Mouse (Mus musculus): ENCODE measurements around the gene Efhd1. TPM values are rescaled to one million over a fixed set of nuclear protein-coding genes. Genes with fewer than 3 reads are reported as not detected.

Gene Efhd1
- polyA plus RNA-seq, 1 experiment, result 161 TPM

DNA sequence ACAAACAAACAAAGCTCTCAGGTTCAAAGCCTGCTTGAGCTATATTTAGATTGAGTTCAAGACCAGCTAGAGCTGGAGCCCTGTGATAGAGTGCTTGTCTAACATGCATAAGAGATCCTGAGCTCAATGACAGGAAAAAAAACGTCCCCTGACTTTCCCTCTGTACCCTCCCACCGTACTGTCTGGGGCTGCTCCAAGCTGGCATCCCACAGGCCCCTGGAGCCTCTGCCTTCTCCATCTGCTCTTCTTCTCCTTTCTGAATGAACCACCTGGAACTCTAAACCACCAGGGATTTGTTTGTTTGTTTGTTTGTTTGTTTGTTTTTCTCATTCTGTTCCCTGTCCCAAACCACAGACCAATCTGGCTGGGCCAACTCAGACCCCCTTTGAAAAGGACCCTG, 11.9 kb downstream of the Efhd1 start:
- H3K4me3 ChIP-seq (ENCODE audit: insufficient read depth, low read depth, low read length), result no peak overlapping the region
- no peaks in the 10 kb centered on the region for H3K36me3 ChIP-seq (ENCODE audit: control insufficient read depth, insufficient read depth, low read length)
- H3K27me3 ChIP-seq (replicated peaks; ENCODE audit: control insufficient read depth, insufficient read depth, low read length), result no peaks in the 10 kb centered on the region
- TF ChIP-seq CTCF (conservative IDR thresholded peaks at IDR 0.05; ENCODE audit: insufficient read depth, insufficient read length, low read depth, low read length) (no peak), POLR2A (IDR thresholded peaks at IDR 0.05; ENCODE audit: low read depth, low read length) (no peak)
- no peak for DNase-seq
- 58% methylated on average over 2 of the region's 2 CpGs for WGBS
- peaks cover 8% of the 10 kb centered on the region; the same call in 1 of the 2 replicates for H3K4me1 ChIP-seq (ENCODE audit: control insufficient read depth, insufficient read depth, low read length)
- peak overlapping the region; percentile 30; the same call in 1 of the 2 replicates for H3K27ac ChIP-seq (ENCODE audit: insufficient read depth, low read depth, low read length)

DNA sequence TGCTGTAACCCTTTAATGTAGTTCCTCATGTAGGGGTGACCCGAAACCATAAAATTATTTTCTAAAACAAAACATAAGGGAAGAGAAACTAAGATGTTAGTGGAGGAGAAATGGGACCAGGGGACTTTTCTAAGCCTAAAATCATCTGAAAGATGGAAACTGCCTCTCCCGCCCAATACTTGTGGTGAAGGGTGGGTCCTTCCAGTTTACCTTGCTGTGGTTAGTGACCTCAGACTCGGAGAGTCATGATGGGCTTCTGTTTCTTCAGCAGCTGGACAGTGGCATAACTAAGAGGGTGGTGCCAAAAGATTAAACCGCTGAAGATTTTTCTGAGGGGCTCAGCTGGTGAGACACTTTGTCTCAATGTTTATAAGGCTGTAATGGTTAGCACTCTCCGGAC, 16.1 kb downstream of the Efhd1 start:
- no peaks in the 10 kb centered on the region for H3K27me3 ChIP-seq (replicated peaks; ENCODE audit: control insufficient read depth, insufficient read depth, low read length)
- no peak overlapping the region for H3K27ac ChIP-seq (ENCODE audit: insufficient read depth, low read depth, low read length)
- DNase-seq, result no peak
- H3K36me3 ChIP-seq (ENCODE audit: control insufficient read depth, insufficient read depth, low read length), result no peaks in the 10 kb centered on the region
- WGBS, result 75% methylated on average over 5 of the region's 5 CpGs
- TF ChIP-seq CTCF (conservative IDR thresholded peaks at IDR 0.05; ENCODE audit: insufficient read depth, insufficient read length, low read depth, low read length), result no peak
- H3K4me1 ChIP-seq (ENCODE audit: control insufficient read depth, insufficient read depth, low read length), result no peaks in the 10 kb centered on the region
- no peak overlapping the region for H3K4me3 ChIP-seq (ENCODE audit: insufficient read depth, low read depth, low read length)

- Histone ChIP-seq H3K27ac (ENCODE audit: insufficient read depth, low read depth, low read length) (no peak overlapping the region), H3K27me3 (replicated peaks; ENCODE audit: control insufficient read depth, insufficient read depth, low read length) (no peaks in the 10 kb centered on the region), H3K4me1 (ENCODE audit: control insufficient read depth, insufficient read depth, low read length) (no peaks in the 10 kb centered on the region), H3K4me3 (ENCODE audit: insufficient read depth, low read depth, low read length) (no peak overlapping the region), H3K36me3 (ENCODE audit: control insufficient read depth, insufficient read depth, low read length) (no peaks in the 10 kb centered on the region)
- no peak for DNase-seq
- TF ChIP-seq CTCF (conservative IDR thresholded peaks at IDR 0.05; ENCODE audit: insufficient read depth, insufficient read length, low read depth, low read length), result no peak
- TF ChIP-seq POLR2A (IDR thresholded peaks at IDR 0.05; ENCODE audit: low read depth, low read length), result no peak
- WGBS, result 51% methylated on average over 20 of the region's 20 CpGs
Measured at GRCm38 (mm10) chr1:87281599-87282412, 17.6 kb downstream of the Efhd1 start.

DNA sequence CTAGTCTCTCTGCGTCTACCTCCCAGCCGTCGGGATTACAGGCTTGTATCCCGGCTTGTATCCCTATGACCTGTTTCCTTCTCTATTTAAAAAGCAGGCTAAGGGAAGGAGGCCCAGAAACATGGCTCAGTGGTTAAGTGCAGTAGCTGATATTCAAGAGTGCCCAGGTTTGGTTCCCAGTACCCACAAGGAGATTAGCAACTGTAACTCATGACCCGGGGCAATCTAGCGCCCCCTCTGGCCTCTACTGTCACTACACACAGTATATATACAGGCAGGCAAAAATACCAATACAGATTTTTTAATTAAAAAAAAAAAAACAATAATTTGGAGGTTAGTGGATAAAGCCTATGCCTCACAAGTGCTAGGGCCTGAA, 18.2 kb downstream of the Efhd1 start:
- no peak for DNase-seq
- H3K4me1 ChIP-seq (ENCODE audit: control insufficient read depth, insufficient read depth, low read length), result no peaks in the 10 kb centered on the region
- H3K27me3 ChIP-seq (replicated peaks; ENCODE audit: control insufficient read depth, insufficient read depth, low read length), result no peaks in the 10 kb centered on the region
- no peak overlapping the region for H3K4me3 ChIP-seq (ENCODE audit: insufficient read depth, low read depth, low read length)
- H3K36me3 ChIP-seq (ENCODE audit: control insufficient read depth, insufficient read depth, low read length), result no peaks in the 10 kb centered on the region
- 82% methylated on average over 6 of the region's 6 CpGs for WGBS
- TF ChIP-seq CTCF (conservative IDR thresholded peaks at IDR 0.05; ENCODE audit: insufficient read depth, insufficient read length, low read depth, low read length), result no peak
- TF ChIP-seq POLR2A (IDR thresholded peaks at IDR 0.05; ENCODE audit: low read depth, low read length), result no peak
- H3K27ac ChIP-seq (ENCODE audit: insufficient read depth, low read depth, low read length), result no peak overlapping the region; the same call in 1 of the 2 replicates

GRCm38 (mm10) chr1:87283410-87283960, 19.3 kb downstream of the Efhd1 start:
- TF ChIP-seq POLR2A (IDR thresholded peaks at IDR 0.05; ENCODE audit: low read depth, low read length) (no peak), CTCF (conservative IDR thresholded peaks at IDR 0.05; ENCODE audit: insufficient read depth, insufficient read length, low read depth, low read length) (no peak)
- no peaks in the 10 kb centered on the region for H3K4me1 ChIP-seq (ENCODE audit: control insufficient read depth, insufficient read depth, low read length)
- WGBS, result 70% methylated on average over 10 of the region's 10 CpGs
- H3K36me3 ChIP-seq (ENCODE audit: control insufficient read depth, insufficient read depth, low read length), result no peaks in the 10 kb centered on the region
- H3K27ac ChIP-seq (ENCODE audit: insufficient read depth, low read depth, low read length), result peak overlapping the region; percentile 73
- H3K4me3 ChIP-seq (ENCODE audit: insufficient read depth, low read depth, low read length), result no peak overlapping the region
- DNase-seq, result peak; percentile 72
- H3K27me3 ChIP-seq (replicated peaks; ENCODE audit: control insufficient read depth, insufficient read depth, low read length), result no peaks in the 10 kb centered on the region

- no peaks in the 10 kb centered on the region for H3K27me3 ChIP-seq (replicated peaks; ENCODE audit: control insufficient read depth, insufficient read depth, low read length)
- DNase-seq, result no peak
- no peak overlapping the region for H3K4me3 ChIP-seq (ENCODE audit: insufficient read depth, low read depth, low read length)
- no peaks in the 10 kb centered on the region for H3K36me3 ChIP-seq (ENCODE audit: control insufficient read depth, insufficient read depth, low read length)
- TF ChIP-seq CTCF (conservative IDR thresholded peaks at IDR 0.05; ENCODE audit: insufficient read depth, insufficient read length, low read depth, low read length) (no peak), POLR2A (IDR thresholded peaks at IDR 0.05; ENCODE audit: low read depth, low read length) (no peak)
- H3K4me1 ChIP-seq (ENCODE audit: control insufficient read depth, insufficient read depth, low read length), result no peaks in the 10 kb centered on the region
- 83% methylated on average over 2 of the region's 2 CpGs for WGBS
- H3K27ac ChIP-seq (ENCODE audit: insufficient read depth, low read depth, low read length), result no peak overlapping the region
Measured at GRCm38 (mm10) chr1:87287105-87287504, 22.9 kb downstream of the Efhd1 start.

- WGBS, result 58% methylated on average over 8 of the region's 8 CpGs
- TF ChIP-seq CTCF (conservative IDR thresholded peaks at IDR 0.05; ENCODE audit: insufficient read depth, insufficient read length, low read depth, low read length) (no peak), POLR2A (IDR thresholded peaks at IDR 0.05; ENCODE audit: low read depth, low read length) (no peak)
- Histone ChIP-seq H3K27me3 (replicated peaks; ENCODE audit: control insufficient read depth, insufficient read depth, low read length) (no peaks in the 10 kb centered on the region), H3K36me3 (ENCODE audit: control insufficient read depth, insufficient read depth, low read length) (no peaks in the 10 kb centered on the region), H3K27ac (ENCODE audit: insufficient read depth, low read depth, low read length) (peak overlapping the region; percentile 58; the same call in 1 of the 2 replicates), H3K4me3 (ENCODE audit: insufficient read depth, low read depth, low read length) (no peak overlapping the region), H3K4me1 (ENCODE audit: control insufficient read depth, insufficient read depth, low read length) (peaks cover 23% of the 10 kb centered on the region)
- peak; percentile 46 for DNase-seq
Measured at GRCm38 (mm10) chr1:87291416-87291815, 27.3 kb downstream of the Efhd1 start.

Measured in kidney, adult 2 months (tissue).